Mouse (Mus musculus): ENCODE data around the gene Ctnna2.
A peak's percentile ranks its signal among the peaks of the same experiment; 100 is the strongest.

Gene Ctnna2

DNA sequence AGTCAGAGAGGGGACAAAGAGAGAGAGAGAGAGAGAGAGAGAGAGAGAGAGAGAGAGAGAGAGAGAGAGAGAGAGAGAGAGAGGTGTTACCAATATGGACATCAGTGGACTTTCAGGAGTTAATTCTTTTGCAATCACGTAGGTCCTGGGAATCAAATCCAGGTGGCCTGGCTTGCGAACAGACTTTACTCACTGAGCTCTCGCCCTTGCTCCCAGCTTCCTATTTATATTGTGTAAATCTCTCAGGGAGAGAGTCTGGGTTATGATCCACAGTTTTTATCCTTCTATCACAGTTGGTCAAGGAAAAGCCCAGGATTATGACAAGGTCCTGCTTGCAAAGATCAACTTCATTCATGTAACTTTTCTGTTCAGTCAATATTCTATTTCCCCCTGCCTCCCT, 714.3 kb downstream of the Ctnna2 start:
- no peak for DNase-seq (ENCODE audit: low spot score)

DNA sequence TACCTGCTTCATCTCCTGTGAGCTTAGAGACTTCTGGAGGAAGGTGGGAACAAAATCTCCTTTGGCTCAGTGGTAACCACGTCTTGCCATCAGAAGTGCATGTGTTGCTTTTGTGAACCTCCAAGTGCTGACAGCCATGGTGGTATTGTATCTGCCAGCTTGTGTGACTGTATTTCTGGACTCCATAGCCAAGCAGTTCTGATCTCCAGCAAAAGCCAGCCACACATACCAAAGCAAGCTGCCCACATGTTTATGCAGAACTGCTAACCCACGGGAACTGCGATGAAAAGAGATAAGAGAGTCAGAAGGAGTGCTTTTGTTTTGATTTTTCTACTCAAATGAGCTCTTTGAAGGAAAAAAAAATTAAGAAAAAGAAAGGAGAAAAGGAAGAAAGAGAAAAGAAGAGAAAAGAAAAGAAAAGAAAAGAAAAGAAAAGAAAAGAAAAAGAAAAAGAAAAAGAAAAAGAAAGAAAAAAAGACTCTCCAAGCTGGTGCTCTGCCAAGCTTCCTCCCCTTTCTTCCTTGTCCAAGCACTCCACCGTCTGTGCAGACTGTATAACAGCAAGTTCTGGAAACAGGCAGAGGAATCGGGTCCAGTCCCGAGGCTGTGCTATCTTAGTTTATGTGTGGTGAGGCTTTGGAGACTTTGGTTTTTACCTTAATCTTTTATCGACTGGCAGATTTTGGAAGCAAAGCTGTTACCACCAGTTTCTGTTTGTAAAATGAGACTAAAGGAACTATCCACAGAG, 722.0 kb downstream of the Ctnna2 start:
- DNase-seq (ENCODE audit: low spot score): peak; percentile 40

- no peak for DNase-seq (ENCODE audit: low spot score)
Measured at GRCm38 (mm10) chr6:77256348-77256747, 723.2 kb downstream of the Ctnna2 start.

GRCm38 (mm10) chr6:77253480-77253879, 726.0 kb downstream of the Ctnna2 start:
- DNase-seq (ENCODE audit: low spot score): no peak

- peak; percentile 70 for DNase-seq (ENCODE audit: low spot score)
Measured at GRCm38 (mm10) chr6:77243541-77244231, 735.8 kb downstream of the Ctnna2 start.

- DNase-seq (ENCODE audit: low spot score): peak; percentile 83
Measured at GRCm38 (mm10) chr6:77242601-77243406, 736.7 kb downstream of the Ctnna2 start, which contains the start of gene Lrrtm1. Gene Lrrtm1, plus strand, starts transcription at chr6:77242689.

GRCm38 (mm10) chr6:77240426-77240825, 739.1 kb downstream of the Ctnna2 start:
- no peak for DNase-seq (ENCODE audit: low spot score)

DNA sequence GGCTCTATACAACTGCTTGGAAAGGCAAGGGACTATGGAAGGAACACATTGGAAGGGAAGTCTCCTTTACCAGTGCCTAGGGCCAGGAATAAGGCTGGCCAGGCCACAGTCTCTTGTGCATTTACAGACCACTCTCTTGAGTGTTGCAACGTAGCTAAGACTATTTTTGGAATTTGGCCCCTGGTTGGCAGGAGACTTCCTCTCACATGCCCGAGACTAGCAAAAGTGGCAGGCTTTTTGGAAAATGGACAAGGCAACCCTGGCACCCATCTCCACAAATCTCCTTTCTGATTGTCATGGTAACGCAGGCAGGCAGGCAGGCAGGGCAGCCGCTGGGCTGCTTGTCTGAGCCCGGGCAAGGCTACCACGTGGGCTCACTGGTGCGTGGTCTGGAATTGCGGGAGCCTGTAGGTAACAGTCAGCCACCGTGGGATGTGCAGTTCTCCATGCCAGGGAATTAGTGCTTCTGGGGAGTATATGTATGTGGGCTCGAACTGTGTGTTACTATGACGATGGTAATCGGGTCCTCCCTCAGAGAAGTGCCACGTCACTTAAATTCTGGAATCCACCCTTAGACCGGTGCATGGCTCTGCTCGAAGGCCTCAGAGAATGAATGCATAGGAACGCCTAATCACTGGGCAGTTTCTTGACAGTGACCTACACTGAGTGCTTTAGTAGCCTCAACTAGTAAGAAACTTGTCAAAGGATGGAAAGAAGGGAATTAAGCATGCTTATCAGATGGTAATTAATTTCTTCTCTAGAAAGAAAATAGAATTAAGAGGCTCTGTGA, 756.5 kb downstream of the Ctnna2 start:
- DNase-seq (ENCODE audit: low spot score): peak; percentile 16

DNA sequence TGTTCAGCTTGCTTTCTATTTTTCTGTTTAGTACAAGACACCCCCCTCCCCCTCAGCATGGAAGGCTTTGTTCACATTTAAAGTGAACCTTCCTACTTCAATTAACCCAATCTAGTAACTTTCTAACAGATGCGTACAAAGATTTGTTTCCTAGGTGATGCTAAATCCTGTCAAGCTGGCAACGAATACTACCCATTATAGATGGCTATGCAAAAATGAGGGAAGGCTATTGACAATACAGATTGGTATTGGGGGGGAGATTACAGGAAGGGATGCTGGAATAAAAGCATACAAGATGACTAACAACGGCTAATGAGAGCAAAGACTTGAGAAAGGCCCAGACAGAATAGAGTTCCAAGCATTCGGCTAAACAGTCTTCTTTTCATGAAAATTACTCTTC, 758.7 kb downstream of the Ctnna2 start:
- no peak for DNase-seq (ENCODE audit: low spot score)

DNA sequence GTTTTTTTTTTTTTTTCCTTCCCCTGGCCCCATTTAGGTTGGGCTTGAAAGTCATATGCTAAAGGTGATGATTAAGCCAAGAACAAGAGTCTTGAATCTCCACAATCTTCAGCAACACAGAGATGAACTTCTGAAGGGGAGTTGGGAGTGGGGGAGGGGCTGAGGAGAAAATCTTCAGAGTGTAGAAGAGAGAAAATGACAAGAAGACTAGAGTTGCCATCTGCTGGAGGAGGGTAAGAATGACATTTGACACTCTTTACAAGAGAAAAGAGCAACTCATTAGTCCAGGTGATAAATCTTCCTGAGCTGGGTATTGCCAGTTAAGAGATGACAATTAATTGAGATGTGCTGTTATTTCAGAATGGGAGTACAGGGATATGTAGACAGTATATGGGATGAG, 760.6 kb downstream of the Ctnna2 start:
- DNase-seq (ENCODE audit: low spot score): peak; percentile 68

GRCm38 (mm10) chr6:77215322-77215721, 764.2 kb downstream of the Ctnna2 start:
- no peak for DNase-seq (ENCODE audit: low spot score)

DNA sequence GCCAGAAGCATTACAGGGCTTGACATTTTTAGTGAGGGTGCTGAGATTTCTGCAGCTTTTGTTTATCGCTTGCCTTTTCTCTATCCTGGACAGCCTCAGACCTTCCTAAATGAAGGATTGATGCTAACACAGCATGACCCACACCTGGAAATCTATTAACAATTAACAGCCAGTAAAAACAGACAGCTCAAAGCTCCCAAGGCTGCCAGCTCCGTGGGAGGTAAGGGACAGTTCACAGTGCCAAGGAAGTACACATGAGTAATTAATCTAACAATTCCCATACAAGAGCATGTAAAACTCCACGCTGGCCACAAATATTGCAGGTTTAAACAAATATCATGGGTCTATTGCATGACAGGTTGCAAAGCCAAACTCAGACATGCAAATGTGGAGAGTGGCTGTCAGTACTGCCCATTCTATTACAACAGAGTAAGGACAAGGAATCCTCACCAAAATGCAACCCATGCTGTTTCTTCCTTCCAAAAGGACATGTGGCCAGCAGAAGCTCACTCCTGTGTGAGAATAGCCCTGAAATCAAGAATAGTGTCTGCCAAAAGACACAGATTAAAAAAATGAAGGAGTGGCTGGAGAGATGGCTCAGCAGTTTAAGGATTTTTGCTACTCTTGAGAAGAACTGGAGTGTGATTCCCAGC, 765.6 kb downstream of the Ctnna2 start:
- DNase-seq (ENCODE audit: low spot score): peak; percentile 26

DNA sequence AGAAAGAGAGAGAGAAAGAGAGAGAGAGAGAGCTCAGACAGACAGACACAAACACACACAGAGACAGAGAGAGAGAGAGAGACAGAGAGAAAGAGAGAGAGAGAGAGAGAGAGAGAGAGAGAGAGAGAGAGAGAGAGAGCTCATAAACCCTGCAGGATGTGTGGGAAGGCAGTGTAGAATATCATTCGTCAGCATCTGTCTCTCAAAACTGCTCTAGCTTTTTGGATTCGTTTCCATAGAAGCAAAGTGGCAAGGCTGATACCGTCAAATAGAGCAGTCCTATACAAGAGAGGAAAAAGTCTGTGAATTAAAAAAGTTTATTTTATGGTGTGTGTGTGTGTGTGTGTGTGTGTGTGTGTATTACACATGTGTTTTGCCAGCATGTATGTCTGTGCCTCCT, 769.6 kb downstream of the Ctnna2 start:
- DNase-seq (ENCODE audit: low spot score): no peak

- DNase-seq (ENCODE audit: low spot score): no peak
Measured at GRCm38 (mm10) chr6:77209183-77209582, 770.3 kb downstream of the Ctnna2 start.

- DNase-seq (ENCODE audit: low spot score): peak; percentile 42
Measured at GRCm38 (mm10) chr6:77199375-77199774, 780.1 kb downstream of the Ctnna2 start.

GRCm38 (mm10) chr6:77196650-77197049, 782.8 kb downstream of the Ctnna2 start:
- no peak for DNase-seq (ENCODE audit: low spot score)

DNA sequence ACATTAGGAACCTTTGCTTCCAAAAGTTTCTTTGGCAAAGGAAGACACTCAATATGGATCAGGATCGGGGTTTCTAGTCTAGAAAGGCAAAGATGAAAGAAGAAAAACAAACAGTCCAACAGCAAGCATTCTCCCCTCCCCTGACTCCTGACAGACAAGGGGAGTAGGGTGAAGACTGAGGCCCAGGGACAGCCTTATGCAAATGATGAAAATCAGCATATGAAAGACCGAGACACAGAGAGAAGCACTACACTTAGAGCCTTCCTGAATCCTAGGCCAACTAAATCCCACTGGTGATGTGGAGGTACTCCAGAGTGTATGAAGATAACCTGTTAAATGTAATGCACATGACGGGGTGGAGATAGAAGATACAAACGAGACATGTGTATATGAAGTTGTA, 787.9 kb downstream of the Ctnna2 start:
- DNase-seq (ENCODE audit: low spot score): no peak

GRCm38 (mm10) chr6:77188628-77189027, 790.9 kb downstream of the Ctnna2 start:
- no peak for DNase-seq (ENCODE audit: low spot score)

- DNase-seq (ENCODE audit: low spot score): no peak
Measured at GRCm38 (mm10) chr6:77185751-77186150, 793.7 kb downstream of the Ctnna2 start.

- no peak for DNase-seq (ENCODE audit: low spot score)
Measured at GRCm38 (mm10) chr6:77184896-77185295, 794.6 kb downstream of the Ctnna2 start.

DNA sequence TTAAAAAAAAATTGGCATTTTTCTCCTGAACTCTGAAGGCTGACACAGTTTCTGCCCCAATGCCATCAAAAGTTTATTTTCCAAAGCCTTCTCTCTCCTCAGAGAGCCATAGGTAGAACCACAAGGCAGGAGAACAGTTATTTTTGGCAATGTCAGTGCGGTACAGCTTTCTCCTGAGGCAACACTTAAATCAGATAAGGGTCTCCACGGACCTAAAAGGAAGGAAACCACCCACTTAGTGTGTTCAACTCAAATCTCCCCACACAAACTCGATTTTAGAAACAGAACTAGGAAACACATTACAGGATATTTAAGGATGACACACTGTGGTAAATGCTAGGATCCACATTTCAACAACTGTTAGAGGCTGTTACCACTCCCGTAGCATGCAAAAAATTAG, 803.7 kb downstream of the Ctnna2 start:
- DNase-seq (ENCODE audit: low spot score): no peak

Measured in embryo, embryonic 10 days (tissue).